Mouse (Mus musculus) neutrophil, adult 65 days (primary cell): ENCODE data around the gene 1700084M14Rik. TPM values are rescaled to one million over a fixed set of nuclear protein-coding genes. Genes with fewer than 3 reads are reported as not detected.

Experiments
- total RNA-seq: library from RNA; stranded (reverse); gene quantifications from 2 replicates; pipeline ENCODE4 v1.2.4, GENCODE M21; 2023

The 1700084M14Rik gene
- not detected in 2 replicates for total RNA-seq

GRCm38 (mm10) chrX:91575811-91576210 is at the start of gene 1700084M14Rik:
1700084M14Rik (minus strand) TSS chrX:91575911.

Other genes with a start within 250 kb of the 1700084M14Rik start
- gene Mageb2, start 244.2 kb downstream of the 1700084M14Rik start, total RNA-seq, result not detected in 2 replicates
- gene Gm5072, start 183.4 kb downstream of the 1700084M14Rik start, total RNA-seq, result not detected in 2 replicates
- not detected in 2 replicates for gene Gm8914, start 95.8 kb downstream of the 1700084M14Rik start, total RNA-seq
- gene Gm14781, start 56.3 kb upstream of the 1700084M14Rik start, total RNA-seq, result not detected in 2 replicates
- not detected in 2 replicates for gene Mageb5, start 207.1 kb upstream of the 1700084M14Rik start, total RNA-seq